Mouse (Mus musculus) heart, embryonic 10.5 days (tissue): Measurements from ENCODE around the gene Pex16. TPM values are rescaled to one million over a fixed set of nuclear protein-coding genes. Genes with fewer than 3 reads are reported as not detected.
"Not testable (repeated sequence)": the region's sequence is repeated elsewhere in the genome, so short reads cannot be mapped to it uniquely, and the experiment has no call there.

Source experiments
- DNase-seq: peaks from one replicate; pipeline ENCODE4 v3.0.0-alpha.2; 2017; ENCODE audit warnings: low spot score
- H3K27ac ChIP-seq: fragments of 300-500 bp; sonication (generic); 2 replicates; pipeline ENCODE4 v1.5.1; 2016; ENCODE audit warnings: mild to moderate bottlenecking
- H3K27me3 ChIP-seq: fragments of 300-500 bp; sonication (generic); 2 replicates; pipeline ENCODE4 v1.6.1; 2016; ENCODE audit warnings: mild to moderate bottlenecking; ENCODE audit not compliant: poor library complexity, insufficient read depth, severe bottlenecking
- H3K36me3 ChIP-seq: fragments of 300-500 bp; sonication (generic); 2 replicates; pipeline ENCODE4 v1.6.1; 2016; ENCODE audit warnings: mild to moderate bottlenecking, moderate library complexity
- H3K4me1 ChIP-seq: fragments of 300-500 bp; sonication (generic); 2 replicates; pipeline ENCODE4 v1.6.1; 2016; ENCODE audit warnings: mild to moderate bottlenecking
- H3K4me3 ChIP-seq: fragments of 300-500 bp; sonication (generic); 2 replicates; pipeline ENCODE4 v1.5.1; 2016; ENCODE audit warnings: mild to moderate bottlenecking, moderate library complexity
- H3K9me3 ChIP-seq: fragments of 300-500 bp; sonication (generic); 2 replicates; pipeline ENCODE4 v1.6.1; 2016; ENCODE audit warnings: mild to moderate bottlenecking, moderate library complexity
- WGBS: fragments of 180-500 bp; shearing (Covaris S2); methylation state at CpG from one replicate; pipeline ENCODE4 v1.1.7; 2016; 5-methylcytosine and 5-hydroxymethylcytosine counted together
- polyA plus RNA-seq: library from polyadenylated mRNA; unstranded; fragments of >200 nt; fragmentation: Nextera tagmentation; extraction: Ambion mirVana; gene quantifications from 2 replicates; pipeline ENCODE4 v1.2.1, GENCODE M21; 2016

The Pex16 gene
- polyA plus RNA-seq, 1 experiment from 2014 or later: 19.0 TPM

GRCm38 (mm10) chr2:92397436-92397835 is 23.0 kb downstream of the Pex16 start:
- H3K27me3 ChIP-seq: peaks cover 73% of the 10 kb centered on the region
- H3K4me1 ChIP-seq: peaks cover 18% of the 10 kb centered on the region
- 65% methylated on average over 1 of the region's 1 CpGs for WGBS

GRCm38 (mm10) chr2:92399877-92400276 is 25.4 kb downstream of the Pex16 start:
- peaks cover 50% of the 10 kb centered on the region for H3K27me3 ChIP-seq
- not testable (repeated sequence) for H3K9me3 ChIP-seq, H3K27ac ChIP-seq, H3K4me3 ChIP-seq, DNase-seq
- H3K4me1 ChIP-seq: peaks cover 11% of the 10 kb centered on the region
- WGBS: 65% methylated on average over 4 of the region's 4 CpGs
- H3K36me3 ChIP-seq: peaks cover 13% of the 10 kb centered on the region

More at GRCm38 (mm10) chr2:92397436-92397835, 23.0 kb downstream of the Pex16 start:
- Histone ChIP-seq H3K36me3 (no peaks in the 10 kb centered on the region), H3K9me3 (no peaks in the 10 kb centered on the region), H3K27ac (no peak overlapping the region), H3K4me3 (no peak overlapping the region)
- DNase-seq: no peak

- H3K9me3 ChIP-seq: no peaks in the 10 kb centered on the region
- H3K4me3 ChIP-seq: peak overlapping the region; percentile 74
- peaks cover 45% of the 10 kb centered on the region for H3K27me3 ChIP-seq
- peak overlapping the region; percentile 59; the same call in 1 of the 2 replicates for H3K27ac ChIP-seq
- 5% methylated on average over 22 of the region's 22 CpGs for WGBS
- no peak for DNase-seq
- H3K4me1 ChIP-seq: peaks cover 12% of the 10 kb centered on the region
- peaks cover 21% of the 10 kb centered on the region for H3K36me3 ChIP-seq
Observed at GRCm38 (mm10) chr2:92400682-92401081, 26.2 kb downstream of the Pex16 start.

- peaks cover 12% of the 10 kb centered on the region for H3K4me1 ChIP-seq
- H3K27me3 ChIP-seq: peaks cover 45% of the 10 kb centered on the region
- H3K4me3 ChIP-seq: peak within 1 kb of the TSS; percentile 74
- peaks cover 26% of the 10 kb centered on the region for H3K36me3 ChIP-seq
- peak within 1 kb of the TSS; percentile 59; the same call in 1 of the 2 replicates for H3K27ac ChIP-seq
- no peaks in the 10 kb centered on the region for H3K9me3 ChIP-seq
- WGBS: 6% methylated on average over 46 of the region's 59 CpGs
- DNase-seq: no peak
Observed at GRCm38 (mm10) chr2:92401091-92401561, 26.6 kb downstream of the Pex16 start, which contains the start of gene Mapk8ip1. Gene Mapk8ip1 (minus strand): TSS chr2:92401263.

- Histone ChIP-seq H3K4me3 (no peak overlapping the region), H3K4me1 (peaks cover 12% of the 10 kb centered on the region), H3K27me3 (peaks cover 33% of the 10 kb centered on the region), H3K9me3 (no peaks in the 10 kb centered on the region), H3K36me3 (peaks cover 38% of the 10 kb centered on the region), H3K27ac (no peak overlapping the region)
- DNase-seq: no peak
- 69% methylated on average over 4 of the region's 4 CpGs for WGBS
Observed at GRCm38 (mm10) chr2:92402591-92403326, 28.3 kb downstream of the Pex16 start.

- no peaks in the 10 kb centered on the region for H3K9me3 ChIP-seq
- no peak overlapping the region for H3K27ac ChIP-seq
- WGBS: 87% methylated on average over 5 of the region's 5 CpGs
- peaks cover 47% of the 10 kb centered on the region for H3K36me3 ChIP-seq
- DNase-seq: no peak
- peaks cover 33% of the 10 kb centered on the region for H3K27me3 ChIP-seq
- no peak overlapping the region for H3K4me3 ChIP-seq
- H3K4me1 ChIP-seq: peaks cover 12% of the 10 kb centered on the region
Observed at GRCm38 (mm10) chr2:92403776-92404319, 29.4 kb downstream of the Pex16 start.

GRCm38 (mm10) chr2:92404737-92405136 is 30.3 kb downstream of the Pex16 start:
- peaks cover 24% of the 10 kb centered on the region for H3K27me3 ChIP-seq
- H3K27ac ChIP-seq: no peak overlapping the region
- H3K36me3 ChIP-seq: peaks cover 56% of the 10 kb centered on the region
- H3K4me1 ChIP-seq: peaks cover 12% of the 10 kb centered on the region
- DNase-seq: no peak
- WGBS: 79% methylated on average over 6 of the region's 6 CpGs
- no peaks in the 10 kb centered on the region for H3K9me3 ChIP-seq
- H3K4me3 ChIP-seq: no peak overlapping the region

GRCm38 (mm10) chr2:92405687-92406086 is 31.2 kb downstream of the Pex16 start:
- no peak for DNase-seq
- H3K36me3 ChIP-seq: peaks cover 65% of the 10 kb centered on the region
- H3K4me3 ChIP-seq: no peak overlapping the region
- H3K4me1 ChIP-seq: peaks cover 10% of the 10 kb centered on the region
- peaks cover 15% of the 10 kb centered on the region for H3K27me3 ChIP-seq
- H3K27ac ChIP-seq: no peak overlapping the region
- no peaks in the 10 kb centered on the region for H3K9me3 ChIP-seq
- 93% methylated on average over 7 of the region's 7 CpGs for WGBS

- peaks cover 4% of the 10 kb centered on the region for H3K4me1 ChIP-seq
- 89% methylated on average over 18 of the region's 18 CpGs for WGBS
- DNase-seq: no peak
- H3K36me3 ChIP-seq: peaks cover 92% of the 10 kb centered on the region
- no peaks in the 10 kb centered on the region for H3K9me3 ChIP-seq
- no peak overlapping the region for H3K4me3 ChIP-seq
- no peaks in the 10 kb centered on the region for H3K27me3 ChIP-seq
- H3K27ac ChIP-seq: no peak overlapping the region
Observed at GRCm38 (mm10) chr2:92408309-92409045, 34.0 kb downstream of the Pex16 start.

- Histone ChIP-seq H3K4me1 (no peaks in the 10 kb centered on the region), H3K27ac (no peak overlapping the region), H3K27me3 (no peaks in the 10 kb centered on the region), H3K4me3 (no peak overlapping the region), H3K36me3 (peaks cover 94% of the 10 kb centered on the region), H3K9me3 (no peaks in the 10 kb centered on the region)
- no peak for DNase-seq
- WGBS: 88% methylated on average over 10 of the region's 10 CpGs
Observed at GRCm38 (mm10) chr2:92411705-92412104, 37.2 kb downstream of the Pex16 start.

GRCm38 (mm10) chr2:92421723-92422387 is 47.4 kb downstream of the Pex16 start:
- no peaks in the 10 kb centered on the region for H3K9me3 ChIP-seq
- DNase-seq: no peak
- H3K4me3 ChIP-seq: no peak overlapping the region
- no peak overlapping the region for H3K27ac ChIP-seq
- H3K4me1 ChIP-seq: peaks cover 40% of the 10 kb centered on the region
- peaks cover 79% of the 10 kb centered on the region for H3K36me3 ChIP-seq
- WGBS: 89% methylated on average over 7 of the region's 7 CpGs
- H3K27me3 ChIP-seq: no peaks in the 10 kb centered on the region

GRCm38 (mm10) chr2:92422388-92423135 is 48.1 kb downstream of the Pex16 start:
- peaks cover 73% of the 10 kb centered on the region for H3K36me3 ChIP-seq
- H3K27ac ChIP-seq: no peak overlapping the region
- no peak overlapping the region for H3K4me3 ChIP-seq
- DNase-seq: no peak
- H3K27me3 ChIP-seq: no peaks in the 10 kb centered on the region
- H3K4me1 ChIP-seq: peaks cover 46% of the 10 kb centered on the region
- no peaks in the 10 kb centered on the region for H3K9me3 ChIP-seq
- 69% methylated on average over 10 of the region's 10 CpGs for WGBS
